Mouse (Mus musculus) forebrain, embryonic 15.5 days (tissue): ENCODE measurements at regions not wholly inside any gene's neighbourhood (a gene's known extent, or its start where the extent isn't known, plus 50 kb on each side); places are given as distances from the start of the nearest gene placed in this dataset.
"Not testable (repeated sequence)": the region's sequence is repeated elsewhere in the genome, so short reads cannot be mapped to it uniquely, and the experiment has no call there.

Experiments
- ATAC-seq: fragments of 200-750 bp; cut with Nextera tagmentation; replicated peaks from 2 replicates; pipeline ENCODE4 v1.8.0; 2017; ENCODE audit warnings: mild to moderate bottlenecking, moderate TSS enrichment, moderate library complexity
- H3K27ac ChIP-seq: fragments of 300-500 bp; sonication (generic); replicated peaks from 2 replicates; pipeline ENCODE4 v1.5.1; 2015; ENCODE audit warnings: mild to moderate bottlenecking, inconsistent platforms
- H3K27me3 ChIP-seq: fragments of 300-500 bp; sonication (generic); 2 replicates; pipeline ENCODE4 v1.6.1; 2015; ENCODE audit warnings: inconsistent platforms
- H3K36me3 ChIP-seq: fragments of 300-500 bp; sonication (generic); 2 replicates; pipeline ENCODE4 v1.6.1; 2015; ENCODE audit warnings: mild to moderate bottlenecking, inconsistent platforms
- H3K4me1 ChIP-seq: fragments of 300-500 bp; sonication (generic); 2 replicates; pipeline ENCODE4 v1.6.1; 2015; ENCODE audit warnings: inconsistent platforms
- H3K4me2 ChIP-seq: fragments of 300-500 bp; sonication (generic); replicated peaks from 2 replicates; pipeline ENCODE4 v1.6.1; 2015; ENCODE audit warnings: mild to moderate bottlenecking, inconsistent platforms
- H3K4me3 ChIP-seq: fragments of 300-500 bp; sonication (generic); 2 replicates; pipeline ENCODE4 v1.5.1; 2015; ENCODE audit warnings: mild to moderate bottlenecking, inconsistent platforms
- H3K9ac ChIP-seq: fragments of 300-500 bp; sonication (generic); replicated peaks from 2 replicates; pipeline ENCODE4 v1.6.1; 2015; ENCODE audit warnings: mild to moderate bottlenecking, inconsistent platforms
- H3K9me3 ChIP-seq: fragments of 300-500 bp; sonication (generic); 2 replicates; pipeline ENCODE4 v1.6.1; 2016; ENCODE audit warnings: inconsistent platforms
- WGBS: fragments of 180-500 bp; shearing (Covaris S2); methylation state at CpG from one replicate; pipeline ENCODE4 v1.1.7; 2015; ENCODE audit warnings: mixed read lengths; 5-methylcytosine and 5-hydroxymethylcytosine counted together

- no peaks in the 10 kb centered on the region for H3K36me3 ChIP-seq
- no peaks in the 10 kb centered on the region for H3K4me1 ChIP-seq
- no peak overlapping the region for H3K27ac ChIP-seq
- H3K9me3 ChIP-seq, result no peaks in the 10 kb centered on the region
- H3K9ac ChIP-seq, result no peak overlapping the region
- no peaks in the 10 kb centered on the region for H3K27me3 ChIP-seq
- no peak overlapping the region for H3K4me3 ChIP-seq
- 73% methylated on average over 4 of the region's 4 CpGs for WGBS
- no peak for ATAC-seq
- H3K4me2 ChIP-seq, result no peak overlapping the region
Measured at GRCm38 (mm10) chr10:15046285-15046684, 328.3 kb upstream of the Gje1 start.

- Histone ChIP-seq H3K27me3 (no peaks in the 10 kb centered on the region), H3K9me3 (no peaks in the 10 kb centered on the region), H3K4me1 (no peaks in the 10 kb centered on the region), H3K9ac (no peak overlapping the region), H3K36me3 (no peaks in the 10 kb centered on the region), H3K4me2 (no peak overlapping the region), H3K27ac (no peak overlapping the region), H3K4me3 (no peak overlapping the region)
- no peak for ATAC-seq
- WGBS, result 85% methylated on average over 3 of the region's 3 CpGs
Measured at GRCm38 (mm10) chr10:15037571-15037970, 319.6 kb upstream of the Gje1 start.

GRCm38 (mm10) chr10:15031517-15031916, 313.5 kb upstream of the Gje1 start:
- H3K9me3 ChIP-seq, result no peaks in the 10 kb centered on the region
- no peaks in the 10 kb centered on the region for H3K27me3 ChIP-seq
- no peak overlapping the region for H3K4me2 ChIP-seq
- ATAC-seq, result no peak
- H3K4me3 ChIP-seq, result no peak overlapping the region
- H3K27ac ChIP-seq, result no peak overlapping the region
- no peaks in the 10 kb centered on the region for H3K4me1 ChIP-seq
- H3K36me3 ChIP-seq, result no peaks in the 10 kb centered on the region
- WGBS, result 65% methylated on average over 1 of the region's 1 CpGs
- no peak overlapping the region for H3K9ac ChIP-seq

GRCm38 (mm10) chr10:15029151-15029550, 311.1 kb upstream of the Gje1 start:
- Histone ChIP-seq H3K9ac (no peak overlapping the region), H3K4me3 (no peak overlapping the region), H3K36me3 (no peaks in the 10 kb centered on the region), H3K4me2 (no peak overlapping the region), H3K27me3 (no peaks in the 10 kb centered on the region), H3K4me1 (no peaks in the 10 kb centered on the region), H3K27ac (no peak overlapping the region), H3K9me3 (no peaks in the 10 kb centered on the region)
- ATAC-seq, result no peak

- Histone ChIP-seq H3K36me3 (no peaks in the 10 kb centered on the region), H3K4me3 (no peak overlapping the region), H3K27me3 (no peaks in the 10 kb centered on the region), H3K4me1 (no peaks in the 10 kb centered on the region), H3K4me2 (no peak overlapping the region), H3K9ac (no peak overlapping the region), H3K9me3 (no peaks in the 10 kb centered on the region), H3K27ac (no peak overlapping the region)
- WGBS, result 81% methylated on average over 4 of the region's 4 CpGs
- ATAC-seq, result no peak
Measured at GRCm38 (mm10) chr10:15013919-15014318, 295.9 kb upstream of the Gje1 start.

- H3K27ac ChIP-seq, result no peak overlapping the region
- no peak overlapping the region for H3K9ac ChIP-seq
- no peak overlapping the region for H3K4me2 ChIP-seq
- H3K4me1 ChIP-seq, result no peaks in the 10 kb centered on the region
- 93% methylated on average over 2 of the region's 2 CpGs for WGBS
- no peaks in the 10 kb centered on the region for H3K9me3 ChIP-seq
- H3K4me3 ChIP-seq, result no peak overlapping the region
- ATAC-seq, result no peak
- no peaks in the 10 kb centered on the region for H3K27me3 ChIP-seq
- no peaks in the 10 kb centered on the region for H3K36me3 ChIP-seq
Measured at GRCm38 (mm10) chr10:14996374-14996773, 278.4 kb upstream of the Gje1 start.

GRCm38 (mm10) chr10:14989601-14990140, 271.7 kb upstream of the Gje1 start:
- ATAC-seq, result no peak
- no peak overlapping the region for H3K9ac ChIP-seq

GRCm38 (mm10) chr10:14986566-14986965, 268.6 kb upstream of the Gje1 start:
- H3K9me3 ChIP-seq, H3K4me1 ChIP-seq, H3K4me3 ChIP-seq, H3K27ac ChIP-seq, H3K9ac ChIP-seq, ATAC-seq, H3K36me3 ChIP-seq, H3K27me3 ChIP-seq, H3K4me2 ChIP-seq: not testable (repeated sequence)
- 33% methylated on average over 2 of the region's 2 CpGs for WGBS

More at GRCm38 (mm10) chr10:14989601-14990140, 271.7 kb upstream of the Gje1 start:
- H3K27me3 ChIP-seq, result no peaks in the 10 kb centered on the region
- no peak overlapping the region for H3K27ac ChIP-seq
- H3K4me3 ChIP-seq, result no peak overlapping the region
- H3K9me3 ChIP-seq, result no peaks in the 10 kb centered on the region
- H3K4me1 ChIP-seq, result no peaks in the 10 kb centered on the region
- H3K36me3 ChIP-seq, result no peaks in the 10 kb centered on the region
- H3K4me2 ChIP-seq, result no peak overlapping the region

GRCm38 (mm10) chr10:14978093-14978755, 260.2 kb upstream of the Gje1 start:
- H3K27ac ChIP-seq, result no peak overlapping the region
- H3K27me3 ChIP-seq, result no peaks in the 10 kb centered on the region
- H3K4me2 ChIP-seq, result no peak overlapping the region
- H3K9me3 ChIP-seq, result no peaks in the 10 kb centered on the region
- no peaks in the 10 kb centered on the region for H3K4me1 ChIP-seq
- ATAC-seq, result no peak
- no peak overlapping the region for H3K4me3 ChIP-seq
- 58% methylated on average over 4 of the region's 4 CpGs for WGBS
- no peaks in the 10 kb centered on the region for H3K36me3 ChIP-seq
- no peak overlapping the region for H3K9ac ChIP-seq

GRCm38 (mm10) chr10:14977268-14978000, 259.4 kb upstream of the Gje1 start:
- H3K9ac ChIP-seq, result no peak overlapping the region
- H3K36me3 ChIP-seq, result no peaks in the 10 kb centered on the region
- no peak overlapping the region for H3K4me3 ChIP-seq
- no peaks in the 10 kb centered on the region for H3K4me1 ChIP-seq
- no peak overlapping the region for H3K27ac ChIP-seq
- 45% methylated on average over 2 of the region's 2 CpGs for WGBS
- no peaks in the 10 kb centered on the region for H3K9me3 ChIP-seq
- no peak overlapping the region for H3K4me2 ChIP-seq
- no peak for ATAC-seq
- no peaks in the 10 kb centered on the region for H3K27me3 ChIP-seq

GRCm38 (mm10) chr10:14969726-14970125, 251.7 kb upstream of the Gje1 start:
- no peaks in the 10 kb centered on the region for H3K4me1 ChIP-seq
- H3K36me3 ChIP-seq, result no peaks in the 10 kb centered on the region

GRCm38 (mm10) chr10:14967645-14968044, 249.6 kb upstream of the Gje1 start:
- WGBS, result 62% methylated on average over 1 of the region's 1 CpGs
- H3K4me2 ChIP-seq, result no peak overlapping the region
- H3K9me3 ChIP-seq, result no peaks in the 10 kb centered on the region
- ATAC-seq, result no peak
- H3K4me1 ChIP-seq, result no peaks in the 10 kb centered on the region
- H3K4me3 ChIP-seq, result no peak overlapping the region
- no peaks in the 10 kb centered on the region for H3K27me3 ChIP-seq
- no peak overlapping the region for H3K9ac ChIP-seq
- H3K36me3 ChIP-seq, result no peaks in the 10 kb centered on the region
- H3K27ac ChIP-seq, result no peak overlapping the region

More at GRCm38 (mm10) chr10:14969726-14970125, 251.7 kb upstream of the Gje1 start:
- no peak overlapping the region for H3K9ac ChIP-seq
- H3K4me2 ChIP-seq, result no peak overlapping the region
- no peaks in the 10 kb centered on the region for H3K9me3 ChIP-seq
- no peak for ATAC-seq
- H3K27ac ChIP-seq, result no peak overlapping the region
- no peak overlapping the region for H3K4me3 ChIP-seq
- no peaks in the 10 kb centered on the region for H3K27me3 ChIP-seq
